Mouse (Mus musculus) MEL (cell line): ENCODE measurements around the gene Mpz. TPM values are rescaled to one million over a fixed set of nuclear protein-coding genes. Genes with fewer than 3 reads are reported as not detected.

Experiments
- DNase-seq: peaks from one replicate; pipeline ENCODE4 v3.0.0; 2011; ENCODE audit warnings: low read depth, low spot score
- H3K27ac ChIP-seq: 2 replicates; pipeline ENCODE4 v1.5.1; 2012; ENCODE audit warnings: low read depth, mild to moderate bottlenecking, control low read depth, low read length, moderate library complexity; ENCODE audit not compliant: control insufficient read depth
- H3K27me3 ChIP-seq, 2 experiments: fragments of 150-350 bp in 1 of 2; sonication (generic) in 1 of 2; 2 replicates each; pipeline ENCODE4 v1.6.1; 2012; ENCODE audit warnings: low read length in 2 of 2, mild to moderate bottlenecking in 2 of 2, improper control_type of control experiment in 1 of 2, moderate library complexity in 1 of 2; ENCODE audit not compliant: insufficient read depth in 2 of 2, control insufficient read depth in 1 of 2
- H3K36me3 ChIP-seq, 2 experiments: 2 replicates each; pipeline ENCODE4 v1.6.1; 2012 to 2014; ENCODE audit warnings: low read length in 2 of 2, improper control_type of control experiment in 1 of 2, inconsistent platforms in 1 of 2, mild to moderate bottlenecking in 1 of 2; ENCODE audit not compliant: insufficient read depth in 2 of 2, control insufficient read depth in 1 of 2
- H3K4me1 ChIP-seq, 2 experiments: fragments of 150-350 bp in 1 of 2; sonication (generic) in 1 of 2; 2 replicates each; pipeline ENCODE4 v1.6.1; 2012; ENCODE audit warnings: low read length in 2 of 2, improper control_type of control experiment in 1 of 2, mild to moderate bottlenecking in 1 of 2; ENCODE audit not compliant: insufficient read depth in 2 of 2, control insufficient read depth in 1 of 2
- H3K4me3 ChIP-seq, 2 experiments: fragments of 150-350 bp in 1 of 2; sonication (generic) in 1 of 2; 2 replicates each; pipeline ENCODE4 v1.5.1; 2012; ENCODE audit warnings: low read depth in 2 of 2, low read length in 2 of 2, mild to moderate bottlenecking in 2 of 2, moderate library complexity in 2 of 2, control low read depth in 1 of 2, improper control_type of control experiment in 1 of 2; ENCODE audit not compliant: control insufficient read depth in 1 of 2, insufficient read depth in 1 of 2
- H3K79me2 ChIP-seq: 2 replicates; pipeline ENCODE4 v1.6.1; 2012; ENCODE audit warnings: mild to moderate bottlenecking, low read length, moderate library complexity; ENCODE audit not compliant: control insufficient read depth, poor library complexity, insufficient read depth
- H3K9ac ChIP-seq: 2 replicates; pipeline ENCODE4 v1.6.1; 2012; ENCODE audit warnings: low read depth, mild to moderate bottlenecking, control low read depth, low read length, moderate library complexity; ENCODE audit not compliant: control insufficient read depth, poor library complexity, severe bottlenecking
- H3K9me3 ChIP-seq: fragments of 150-350 bp; sonication (generic); replicated peaks from 2 replicates; pipeline ENCODE4 v1.6.1; 2012; ENCODE audit warnings: mild to moderate bottlenecking, low read length, improper control_type of control experiment, moderate library complexity; ENCODE audit not compliant: insufficient read depth
- BHLHE40 ChIP-seq: IDR thresholded peaks from 2 replicates; pipeline ENCODE4 v1.6.1; 2012; ENCODE audit warnings: low read depth, mild to moderate bottlenecking, inconsistent platforms, low read length, improper control_type of control experiment, borderline replicate concordance
- CTCF ChIP-seq, 3 experiments: IDR thresholded peaks in 2 of 3; conservative IDR thresholded peaks in 1 of 3; 2 replicates each; pipeline ENCODE4 v1.5.1; 2011 to 2012; ENCODE audit warnings: low read length in 3 of 3, low read depth in 2 of 3, mild to moderate bottlenecking in 2 of 3, improper control_type of control experiment in 1 of 3, inconsistent platforms in 1 of 3, mixed read lengths in 1 of 3, moderate library complexity in 1 of 3; ENCODE audit not compliant: control insufficient read depth in 1 of 3, insufficient read depth in 1 of 3, poor library complexity in 1 of 3, severe bottlenecking in 1 of 3
- EP300 ChIP-seq, 2 experiments: IDR thresholded peaks; 2 replicates each; pipeline ENCODE4 v1.6.1; 2011; ENCODE audit warnings: improper control_type of control experiment in 2 of 2, low read length in 2 of 2, low read depth in 1 of 2, mild to moderate bottlenecking in 1 of 2
- GATA1 ChIP-seq: IDR thresholded peaks from 2 replicates; pipeline ENCODE4 v1.6.1; 2011; ENCODE audit warnings: low read depth, low read length, improper control_type of control experiment
- HCFC1 ChIP-seq: IDR thresholded peaks from 2 replicates; pipeline ENCODE4 v1.6.1; 2012; ENCODE audit warnings: low read depth, mild to moderate bottlenecking, inconsistent platforms, low read length, improper control_type of control experiment, moderate library complexity
- KAT2A ChIP-seq: conservative IDR thresholded peaks from 2 replicates; pipeline ENCODE4 v1.6.1; 2012; ENCODE audit warnings: low read depth, low read length, improper control_type of control experiment, inconsistent platforms
- MAFK ChIP-seq: IDR thresholded peaks from 2 replicates; pipeline ENCODE4 v1.6.1; 2011; ENCODE audit warnings: low read depth, mild to moderate bottlenecking, low read length, improper control_type of control experiment, borderline replicate concordance
- MAX ChIP-seq: IDR thresholded peaks from 2 replicates; pipeline ENCODE4 v1.6.1; 2011; ENCODE audit warnings: low read length, improper control_type of control experiment
- MXI1 ChIP-seq: IDR thresholded peaks from 2 replicates; pipeline ENCODE4 v1.6.1; 2011; ENCODE audit warnings: mild to moderate bottlenecking, low read depth, low read length, improper control_type of control experiment
- NELFE ChIP-seq: IDR thresholded peaks from 2 replicates; pipeline ENCODE4 v1.6.1; 2011; ENCODE audit warnings: low read depth, low read length, improper control_type of control experiment
- POLR2A ChIP-seq, 2 experiments: IDR thresholded peaks; 2 replicates each; pipeline ENCODE4 v1.6.1; 2011 to 2012; ENCODE audit warnings: low read length in 2 of 2, mild to moderate bottlenecking in 2 of 2, control low read depth in 1 of 2, improper control_type of control experiment in 1 of 2, low read depth in 1 of 2, moderate library complexity in 1 of 2; ENCODE audit not compliant: control insufficient read depth in 1 of 2, insufficient read depth in 1 of 2, poor library complexity in 1 of 2
- POLR2AphosphoS2 ChIP-seq: IDR thresholded peaks from 2 replicates; pipeline ENCODE4 v1.6.1; 2011; ENCODE audit warnings: low read length, improper control_type of control experiment
- RAD21 ChIP-seq: IDR thresholded peaks from 2 replicates; pipeline ENCODE4 v1.6.1; 2011; ENCODE audit warnings: mild to moderate bottlenecking, low read depth, low read length, improper control_type of control experiment
- RCOR1 ChIP-seq: IDR thresholded peaks from 2 replicates; pipeline ENCODE4 v1.6.1; 2012; ENCODE audit warnings: low read depth, mild to moderate bottlenecking, inconsistent platforms, low read length, improper control_type of control experiment
- SIN3A ChIP-seq: IDR thresholded peaks from 2 replicates; pipeline ENCODE4 v1.6.1; 2012; ENCODE audit warnings: low read length, improper control_type of control experiment, inconsistent platforms
- SMC3 ChIP-seq: IDR thresholded peaks from 2 replicates; pipeline ENCODE4 v1.6.1; 2011; ENCODE audit warnings: low read depth, low read length, improper control_type of control experiment
- TAL1 ChIP-seq: IDR thresholded peaks from 2 replicates; pipeline ENCODE4 v1.6.1; 2012; ENCODE audit warnings: mild to moderate bottlenecking, inconsistent platforms, low read length, moderate library complexity, mixed read lengths
- TCF12 ChIP-seq: IDR thresholded peaks from 2 replicates; pipeline ENCODE4 v1.6.1; 2014; ENCODE audit warnings: low read depth, mild to moderate bottlenecking, inconsistent platforms, low read length, improper control_type of control experiment, moderate library complexity
- USF2 ChIP-seq, 2 experiments: IDR thresholded peaks; 2 replicates each; pipeline ENCODE4 v1.6.1; 2011 to 2012; ENCODE audit warnings: improper control_type of control experiment in 2 of 2, low read length in 2 of 2, borderline replicate concordance in 1 of 2, inconsistent platforms in 1 of 2, low read depth in 1 of 2, mild to moderate bottlenecking in 1 of 2; ENCODE audit not compliant: insufficient read depth in 1 of 2
- ZC3H11A ChIP-seq: IDR thresholded peaks from 2 replicates; pipeline ENCODE4 v1.6.1; 2012; ENCODE audit warnings: low read depth, mild to moderate bottlenecking, inconsistent platforms, low read length, improper control_type of control experiment
- ZMIZ1 ChIP-seq: IDR thresholded peaks from 2 replicates; pipeline ENCODE4 v1.6.1; 2012; ENCODE audit warnings: low read depth, mild to moderate bottlenecking, inconsistent platforms, low read length, improper control_type of control experiment, moderate library complexity
- ZNF384 ChIP-seq: IDR thresholded peaks from 2 replicates; pipeline ENCODE4 v1.6.1; 2012; ENCODE audit warnings: low read depth, mild to moderate bottlenecking, inconsistent platforms, low read length, improper control_type of control experiment
- polyA plus RNA-seq, 2 experiments: library from polyadenylated mRNA; stranded (reverse) in 1 of 2; unstranded in 1 of 2; fragments of >175 nt in 1 of 2; fragments of >200 nt in 1 of 2; gene quantifications; 2 replicates each; pipeline versions ENCODE4 v1.2.1 to v1.2.4; 2012; ENCODE audit warnings: low replicate concordance in 2 of 2, low read depth in 1 of 2; ENCODE audit not compliant: insufficient read length in 2 of 2, insufficient read depth in 1 of 2, missing spikeins in 1 of 2
- total RNA-seq: library from RNA; depleted of rRNA; stranded (reverse); fragments of 300-350 nt; gene quantifications from 2 replicates; pipeline ENCODE4 v1.2.3, GENCODE M21; 2012

The Mpz gene
- total and polyA plus RNA-seq, 3 experiments = 0.28 TPM; not detected in 2

GRCm38 (mm10) chr1:171116280-171116679 lies 34.2 kb upstream of the Mpz start:
- TF ChIP-seq TAL1 = peak; percentile 22
- TF ChIP-seq BHLHE40 = peak; percentile 33; the same call in 1 of the 2 replicates
- TF ChIP-seq GATA1 = peak; percentile 69
- peak; percentile 38 to 64; a peak in 2 of 4 replicates for TF ChIP-seq EP300 (IDR thresholded peaks at IDR 0.05; ENCODE audit: low read depth in 1 of 2, low read length in 2 of 2)
- peak; percentile 56 for TF ChIP-seq RCOR1
- TF ChIP-seq MAX = no peak
- no peak; the same call in 1 of the 2 replicates for TF ChIP-seq MXI1
- peak; percentile 43; the same call in 1 of the 2 replicates for TF ChIP-seq TCF12
- no peaks in the 10 kb centered on the region; the same call in 1 of the 2 replicates for H3K79me2 ChIP-seq
- peaks cover 0 to 17% of the 10 kb centered on the region in 2 experiments; a peak in 2 of 4 replicates for H3K36me3 ChIP-seq
- H3K27ac ChIP-seq = no peak overlapping the region
- no peaks in the 10 kb centered on the region for H3K9me3 ChIP-seq
- no peak for DNase-seq
- H3K27me3 ChIP-seq = no peaks in the 10 kb centered on the region
- peaks cover 6 to 15% of the 10 kb centered on the region in 2 experiments; a peak in 3 of 4 replicates for H3K4me1 ChIP-seq
- no peak overlapping the region; a peak in 1 of 4 replicates for H3K4me3 ChIP-seq
- no peak overlapping the region for H3K9ac ChIP-seq

GRCm38 (mm10) chr1:171118269-171118684 lies 32.2 kb upstream of the Mpz start:
- Histone ChIP-seq H3K4me3 (no peak overlapping the region), H3K36me3 (peaks cover 0 to 12% of the 10 kb centered on the region in 2 experiments; a peak in 2 of 4 replicates), H3K27me3 (no peaks in the 10 kb centered on the region), H3K4me1 (peaks cover 4 to 10% of the 10 kb centered on the region in 2 experiments; a peak in 3 of 4 replicates), H3K79me2 (no peaks in the 10 kb centered on the region; the same call in 1 of the 2 replicates), H3K27ac (no peak overlapping the region), H3K9me3 (no peaks in the 10 kb centered on the region), H3K9ac (no peak overlapping the region)
- DNase-seq = peak; percentile 88
- TF ChIP-seq ZC3H11A (peak; percentile 73), SIN3A (peak; percentile 14; the same call in 1 of the 2 replicates), KAT2A (no peak), MXI1 (no peak), SMC3 (peak; percentile 78), TAL1 (no peak), ZNF384 (no peak), CTCF (IDR thresholded peaks at IDR 0.05 in 2 of 3, conservative IDR thresholded peaks at IDR 0.05 in 1 of 3; ENCODE audit: control insufficient read depth in 1 of 3, insufficient read depth in 1 of 3, low read depth in 2 of 3, low read length in 3 of 3, poor library complexity in 1 of 3, severe bottlenecking in 1 of 3) (peak in 2 of 3 experiments; percentile 37 to 67; a peak in 4 of 6 replicates), RAD21 (peak; percentile 78), POLR2A (IDR thresholded peaks at IDR 0.05; ENCODE audit: control insufficient read depth in 1 of 2, insufficient read depth in 1 of 2, low read depth in 1 of 2, low read length in 2 of 2, poor library complexity in 1 of 2) (no peak), BHLHE40 (no peak)

- no peak for DNase-seq
- TF ChIP-seq USF2 (IDR thresholded peaks at IDR 0.05; ENCODE audit: borderline replicate concordance in 1 of 2, insufficient read depth in 1 of 2, low read depth in 1 of 2, low read length in 2 of 2) (no peak), BHLHE40 (no peak), CTCF (IDR thresholded peaks at IDR 0.05 in 2 of 3, conservative IDR thresholded peaks at IDR 0.05 in 1 of 3; ENCODE audit: control insufficient read depth in 1 of 3, insufficient read depth in 1 of 3, low read depth in 2 of 3, low read length in 3 of 3, poor library complexity in 1 of 3, severe bottlenecking in 1 of 3) (no peak), MAFK (no peak), POLR2AphosphoS2 (no peak), NELFE (no peak), HCFC1 (no peak), ZMIZ1 (no peak), GATA1 (no peak), TCF12 (no peak)
- no peak overlapping the region for H3K4me3 ChIP-seq
- H3K36me3 ChIP-seq = peaks cover 0 to 14% of the 10 kb centered on the region in 2 experiments; a peak in 2 of 4 replicates
- H3K4me1 ChIP-seq = peaks cover 7 to 10% of the 10 kb centered on the region in 2 experiments; a peak in 3 of 4 replicates
- H3K79me2 ChIP-seq = no peaks in the 10 kb centered on the region
- H3K27me3 ChIP-seq = no peaks in the 10 kb centered on the region
- H3K9me3 ChIP-seq = no peaks in the 10 kb centered on the region
- H3K9ac ChIP-seq = no peak overlapping the region
- H3K27ac ChIP-seq = no peak overlapping the region
Measured at GRCm38 (mm10) chr1:171118996-171119395, 31.5 kb upstream of the Mpz start.
